Mouse (Mus musculus) left cerebral cortex, adult 8-10 months (tissue): Measurements from ENCODE around the gene Gstt4. TPM values are rescaled to one million over a fixed set of nuclear protein-coding genes. Genes with fewer than 3 reads are reported as not detected.
"Not testable (repeated sequence)": the region's sequence is repeated elsewhere in the genome, so short reads cannot be mapped to it uniquely, and the experiment has no call there.

Experiments used
- DNase-seq, 2 experiments: peaks; one replicate each; pipeline ENCODE4 v3.0.0; 2022; ENCODE audit warnings: low spot score in 2 of 2
- total RNA-seq, 4 experiments: library from RNA; stranded (reverse); gene quantifications; 2 replicates each; pipeline ENCODE4 v1.2.4; 2022

Gstt4 gene
- not detected for total RNA-seq

- DNase-seq = no peak
Measured at GRCm38 (mm10) chr10:75822443-75822842, at the start of gene Gstt4. Gene Gstt4, minus strand, starts transcription at chr10:75822543.

DNA sequence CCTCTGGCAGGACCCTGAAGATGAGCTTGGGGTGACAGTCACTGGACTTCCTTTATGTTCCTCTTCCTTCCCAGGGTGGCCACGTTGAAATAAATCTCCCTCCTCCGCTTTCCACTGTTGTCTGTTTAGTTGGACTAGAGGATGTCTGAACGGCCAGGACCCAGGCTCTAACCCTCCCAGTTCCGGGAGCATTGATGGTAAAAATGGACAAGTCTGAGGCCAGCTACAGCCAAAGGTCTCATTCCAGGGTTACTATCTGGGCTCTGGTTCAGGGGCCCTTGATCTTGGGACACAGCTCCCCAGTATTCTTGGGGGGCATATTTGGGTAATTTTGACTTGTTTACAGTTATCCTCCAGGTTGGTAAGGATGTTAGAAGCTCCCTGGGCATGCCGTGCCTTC lies 39.2 kb upstream of the Gstt4 start:
- no peak for DNase-seq

GRCm38 (mm10) chr10:75860746-75861145 lies 38.4 kb upstream of the Gstt4 start:
- DNase-seq = no peak

GRCm38 (mm10) chr10:75859786-75860470 lies 37.6 kb upstream of the Gstt4 start, which contains the start of gene Mif:
Gene Mif, minus strand, starts transcription at chr10:75860240.
- peak; percentile 70 to 80 for DNase-seq

- DNase-seq = no peak
Measured at GRCm38 (mm10) chr10:75859107-75859746, 36.9 kb upstream of the Gstt4 start.

- no peak for DNase-seq
Measured at GRCm38 (mm10) chr10:75857598-75857997, 35.3 kb upstream of the Gstt4 start.

DNA sequence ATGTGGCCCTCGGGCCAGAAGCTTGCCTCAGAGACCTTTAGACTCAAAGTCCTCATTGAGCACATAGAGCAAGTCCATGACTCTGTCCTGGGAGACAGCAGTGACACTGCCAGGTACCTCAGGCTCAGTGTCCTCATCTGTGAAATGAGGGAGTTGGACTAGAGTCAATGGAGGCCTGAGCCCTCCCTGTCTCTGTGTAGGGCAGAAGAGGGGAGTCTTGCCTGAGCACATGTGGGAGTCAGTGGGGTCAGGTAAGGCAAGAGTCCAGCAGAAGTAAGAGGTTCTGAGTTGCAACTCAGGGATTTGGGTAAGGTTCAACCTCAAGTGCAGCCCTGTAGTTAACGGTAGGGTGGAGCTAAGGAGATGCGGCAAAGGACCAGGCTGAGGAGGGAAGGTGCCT lies 34.6 kb upstream of the Gstt4 start:
- no peak for DNase-seq

GRCm38 (mm10) chr10:75856155-75856907 lies 34.0 kb upstream of the Gstt4 start:
- DNase-seq = no peak

DNA sequence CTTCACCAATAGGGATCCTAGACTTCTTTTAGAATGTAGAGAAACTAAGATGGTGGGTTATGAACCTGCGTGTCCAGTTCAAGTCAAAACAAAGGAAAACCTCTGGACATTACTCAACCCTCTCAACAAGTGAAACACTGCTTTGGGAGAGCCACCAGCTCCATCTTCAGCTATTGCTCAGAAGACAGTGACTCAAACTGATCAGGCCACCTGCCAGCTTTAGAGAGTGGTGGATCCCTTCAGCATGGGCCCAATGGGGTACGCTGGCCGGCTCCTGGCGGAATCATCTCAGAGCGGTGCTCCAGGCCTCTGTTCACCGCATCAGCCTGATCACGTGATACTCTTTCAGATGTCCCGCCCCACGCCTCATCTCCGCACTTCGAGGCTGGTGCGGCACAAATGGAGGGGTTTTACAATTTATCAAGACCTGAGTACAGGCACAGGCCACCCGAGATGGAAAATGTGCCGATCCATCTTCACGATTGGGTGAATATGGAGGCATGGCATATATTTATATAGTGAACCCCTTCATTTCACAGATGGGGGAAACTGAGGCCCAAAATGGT lies 33.2 kb upstream of the Gstt4 start:
- no peak for DNase-seq

DNA sequence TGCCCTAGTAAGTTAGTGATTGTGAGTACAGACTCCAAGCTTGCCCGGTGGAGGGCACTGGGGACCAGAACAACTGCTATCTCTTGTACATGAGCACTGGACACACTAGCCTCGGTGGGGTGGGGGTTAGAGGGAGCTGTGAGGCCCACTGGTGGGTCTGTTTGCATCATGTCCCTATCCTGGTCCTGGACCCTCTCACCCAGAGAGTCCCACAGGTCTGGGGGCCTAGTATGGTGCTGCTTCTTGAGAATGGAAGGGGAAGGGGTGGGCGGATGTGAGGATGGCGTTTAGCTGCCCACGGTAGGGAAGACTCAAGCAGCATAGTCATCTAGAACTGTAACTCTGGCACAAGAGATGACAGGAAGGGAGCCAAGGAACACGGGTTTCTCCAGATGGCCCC lies 32.4 kb upstream of the Gstt4 start:
- no peak for DNase-seq

- no peak for DNase-seq
Measured at GRCm38 (mm10) chr10:75854096-75854495, 31.8 kb upstream of the Gstt4 start.

DNA sequence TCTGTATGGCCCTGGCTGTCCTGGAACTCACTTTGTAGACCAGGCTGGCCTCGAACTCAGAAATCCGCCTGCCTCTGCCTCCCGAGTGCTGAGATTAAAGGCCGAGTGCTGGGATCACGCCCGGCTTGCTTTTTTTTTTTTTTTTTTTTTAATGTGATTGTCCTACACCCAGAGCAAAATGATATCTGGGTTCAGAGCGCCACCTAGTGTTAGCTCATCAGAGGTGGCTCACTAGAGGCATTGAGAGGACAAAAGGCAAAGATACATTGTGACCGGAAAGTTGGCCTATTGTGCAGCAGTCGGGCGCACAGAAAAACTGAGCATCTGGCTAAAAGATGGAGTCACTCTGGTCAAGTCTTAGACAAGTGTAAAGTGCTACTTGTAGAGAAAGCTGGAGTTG lies 31.1 kb upstream of the Gstt4 start:
- peak in 1 of 2 experiments; percentile 67 for DNase-seq

DNA sequence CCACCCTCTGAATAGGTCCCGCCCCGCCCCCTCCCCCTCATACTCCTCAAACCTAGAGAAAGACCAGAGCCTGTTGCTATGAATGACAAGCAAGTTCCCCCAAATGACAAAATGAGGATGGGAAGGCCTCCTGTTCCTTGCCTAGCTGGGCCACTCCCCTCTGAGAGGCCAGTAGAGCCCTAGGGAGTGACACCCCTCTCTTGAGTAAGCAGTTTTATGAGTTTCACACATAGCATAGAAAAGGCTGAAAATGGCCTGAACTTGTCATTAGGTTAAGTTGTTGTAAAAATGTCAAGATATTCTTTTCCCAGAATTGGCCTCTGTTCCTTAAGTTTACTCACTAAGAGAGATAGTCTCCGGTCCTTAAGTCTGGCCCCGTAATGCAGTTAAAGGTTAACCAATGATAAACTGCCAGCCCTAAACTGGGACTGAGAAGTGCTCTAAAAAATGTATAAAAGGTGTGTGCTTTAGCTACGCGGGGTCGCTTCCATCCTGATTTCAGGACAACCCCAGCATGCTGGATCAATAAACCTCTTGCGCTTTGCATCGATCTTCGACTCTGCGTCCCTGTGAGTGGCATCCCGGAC lies 30.3 kb upstream of the Gstt4 start:
- no peak for DNase-seq

DNA sequence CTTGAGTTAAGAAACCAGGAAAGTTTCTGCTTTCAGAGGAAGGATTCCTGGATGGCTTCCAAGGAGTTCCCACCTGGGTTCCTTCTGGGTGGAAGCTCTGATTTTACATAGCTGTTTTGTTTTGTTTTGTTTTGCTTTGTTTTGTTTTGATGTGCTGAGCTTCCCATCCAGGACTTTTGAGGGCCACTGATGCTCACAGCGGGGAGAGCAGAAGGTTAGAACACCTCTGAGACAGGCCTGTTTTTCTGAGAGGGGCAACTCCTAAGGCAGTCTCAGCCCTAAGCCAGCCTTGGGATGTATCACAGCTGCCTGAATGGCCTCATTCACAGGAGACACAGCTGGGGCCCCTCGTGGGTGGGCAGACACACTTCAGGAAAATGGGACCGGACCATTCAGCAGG lies 29.3 kb upstream of the Gstt4 start:
- no peak for DNase-seq

DNA sequence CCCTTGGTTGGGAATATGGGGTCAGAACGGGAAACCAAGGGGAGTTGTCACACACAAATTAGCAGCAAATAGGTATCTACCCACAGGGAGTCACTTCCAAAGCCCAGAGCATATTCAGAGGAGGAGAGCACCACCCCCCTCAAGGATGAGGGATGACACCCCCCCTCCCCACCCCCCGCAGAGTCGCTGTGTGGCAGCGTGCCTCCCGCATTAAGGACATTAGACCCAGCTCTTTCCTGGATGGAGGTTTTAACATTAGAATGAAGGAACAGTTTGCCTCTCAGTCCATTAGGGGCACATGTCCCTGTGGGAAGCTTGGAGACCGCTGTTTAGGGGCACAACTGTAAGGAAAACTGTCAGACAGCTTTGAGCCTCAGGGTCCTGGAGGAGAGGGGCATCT lies 28.7 kb upstream of the Gstt4 start:
- no peak for DNase-seq

DNA sequence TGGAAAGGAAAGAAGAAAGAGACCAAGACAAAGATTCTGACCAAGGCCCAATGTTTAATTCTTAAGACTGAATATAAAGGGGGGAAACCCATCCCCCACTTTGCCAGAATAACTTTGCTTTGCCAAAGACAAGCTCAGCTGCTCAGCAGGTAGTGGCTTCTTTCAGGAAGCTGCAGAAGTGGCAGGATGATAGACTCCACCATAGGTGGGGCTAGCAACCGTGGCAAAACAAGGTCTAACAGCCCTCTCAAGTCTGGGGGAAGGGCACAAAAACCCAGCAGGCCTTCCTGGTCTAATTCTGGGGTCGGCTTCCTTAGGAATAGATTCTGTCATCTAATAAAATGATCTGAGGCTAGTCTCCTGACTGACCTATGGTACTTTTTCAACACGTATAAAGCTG lies 26.0 kb upstream of the Gstt4 start:
- no peak for DNase-seq

GRCm38 (mm10) chr10:75845306-75845930 lies 23.1 kb upstream of the Gstt4 start:
- no peak for DNase-seq

DNA sequence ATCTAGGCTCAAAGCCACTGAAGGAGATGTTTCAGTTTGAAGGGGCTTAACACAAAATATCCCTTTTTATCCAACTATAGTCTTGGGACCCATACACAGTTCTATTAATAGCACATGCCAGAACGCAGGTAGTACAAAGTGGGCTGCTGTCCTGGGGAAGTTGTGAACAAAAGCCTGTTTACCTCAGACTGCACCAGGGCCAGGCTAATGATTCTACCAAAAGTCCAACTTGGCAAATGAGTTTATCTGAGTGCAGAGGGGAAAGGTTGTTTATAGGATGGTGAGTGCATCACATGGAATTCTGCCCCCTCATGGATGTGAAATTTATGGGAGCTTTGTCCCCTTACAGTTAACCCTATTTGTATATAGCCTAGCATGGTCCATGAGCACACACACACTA lies 22.5 kb upstream of the Gstt4 start:
- no peak for DNase-seq

- DNase-seq = not testable (repeated sequence)
Measured at GRCm38 (mm10) chr10:75843898-75844297, 21.6 kb upstream of the Gstt4 start.

DNA sequence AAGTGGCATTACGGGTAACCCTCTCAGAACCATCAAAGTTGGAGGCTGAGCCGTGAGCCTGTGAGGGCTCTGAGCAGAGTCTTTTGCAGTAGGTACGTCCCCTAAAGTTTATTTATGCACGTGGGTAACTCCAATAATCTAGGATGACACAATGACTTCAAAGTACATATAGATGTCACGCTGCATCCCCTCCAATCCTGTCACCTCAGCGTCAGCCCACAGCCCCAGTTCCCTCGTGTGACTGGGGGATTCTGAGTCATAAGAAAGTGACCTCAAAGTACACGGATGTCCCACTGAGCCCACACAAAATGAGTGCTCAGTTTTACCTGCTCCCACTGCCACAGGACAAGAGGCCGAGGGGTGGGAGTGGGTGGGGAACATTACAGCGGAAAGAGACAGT lies 16.7 kb upstream of the Gstt4 start:
- DNase-seq = no peak

DNA sequence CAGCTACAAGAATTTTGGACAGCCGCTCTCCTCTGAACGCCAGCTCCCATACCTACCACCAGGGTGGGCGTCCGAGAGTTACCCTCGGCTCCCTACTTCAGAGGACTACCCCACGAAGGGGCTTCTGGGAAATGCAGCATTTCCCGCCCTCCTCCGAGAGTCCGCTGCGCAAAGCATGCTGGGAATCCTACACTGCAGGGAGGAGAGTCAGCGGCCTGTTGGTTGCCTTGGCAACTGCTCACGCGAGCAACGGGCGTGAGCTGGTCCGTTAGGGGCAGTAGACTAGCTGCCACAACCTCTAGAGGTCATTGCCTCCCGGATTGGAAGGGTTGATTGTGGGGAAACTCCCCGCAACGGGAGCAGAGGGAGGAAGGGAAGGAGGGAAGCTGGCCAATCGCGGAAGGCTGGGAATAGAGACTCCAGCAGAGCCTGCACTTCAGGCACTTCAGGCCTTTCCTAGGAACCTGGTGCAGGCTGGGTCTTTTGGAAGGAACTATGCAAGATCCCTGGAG lies 15.0 kb upstream of the Gstt4 start, which contains the start of gene Gstt2:
TSS of gene Gstt2 (minus strand) at position 177 of the 512 bp plus-strand sequence.
- DNase-seq = peak; percentile 88 to 90
